Mouse (Mus musculus) bone marrow, adult 2 months (tissue): ENCODE measurements around the gene Fam83f.

Experiments used
- CTCF ChIP-seq: fragments of 200-500 bp; IDR thresholded peaks from 2 replicates; pipeline ENCODE4 v1.5.1; 2011; ENCODE audit warnings: low read length, control low read depth; ENCODE audit not compliant: control insufficient read depth, insufficient read depth
- POLR2A ChIP-seq: fragments of 200-500 bp; IDR thresholded peaks from 2 replicates; pipeline ENCODE4 v1.6.1; 2011; ENCODE audit warnings: low read depth, mild to moderate bottlenecking, control low read depth, low read length, borderline replicate concordance; ENCODE audit not compliant: control insufficient read depth

DNA sequence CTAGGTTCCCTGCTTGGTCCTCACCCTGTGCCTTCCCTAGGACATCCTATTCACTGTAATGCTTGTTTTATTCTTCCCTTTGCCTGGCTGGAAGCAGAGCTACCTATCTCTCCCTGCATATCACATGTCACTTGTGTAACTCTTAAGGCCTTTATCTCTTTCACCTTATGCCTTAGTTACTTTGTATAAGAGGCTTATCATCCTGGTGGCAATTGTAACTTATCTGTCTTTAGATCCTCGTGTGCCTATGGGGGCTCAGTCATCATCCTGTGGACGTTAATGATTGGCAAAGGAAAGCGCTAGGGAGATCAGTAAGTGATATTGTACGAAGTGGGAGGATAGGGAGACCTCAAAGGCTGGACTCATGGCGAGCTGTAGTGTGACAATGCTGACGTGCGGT, 16.9 kb downstream of the Fam83f start:
- TF ChIP-seq CTCF = no peak
- TF ChIP-seq POLR2A = no peak
